Mouse (Mus musculus) left cerebral cortex, adult 8-10 months (tissue): ENCODE data around the gene Cand1. TPM values are rescaled to one million over a fixed set of nuclear protein-coding genes. Genes with fewer than 3 reads are reported as not detected.

Experiments
- DNase-seq, 2 experiments: peaks; one replicate each; pipeline ENCODE4 v3.0.0; 2022; ENCODE audit warnings: low spot score in 2 of 2
- total RNA-seq, 4 experiments: library from RNA; stranded (reverse); gene quantifications; 2 replicates each; pipeline ENCODE4 v1.2.4; 2022

Gene Cand1
- total RNA-seq = 100 to 1,000 TPM; 145 to 164 (median 151) TPM

DNA sequence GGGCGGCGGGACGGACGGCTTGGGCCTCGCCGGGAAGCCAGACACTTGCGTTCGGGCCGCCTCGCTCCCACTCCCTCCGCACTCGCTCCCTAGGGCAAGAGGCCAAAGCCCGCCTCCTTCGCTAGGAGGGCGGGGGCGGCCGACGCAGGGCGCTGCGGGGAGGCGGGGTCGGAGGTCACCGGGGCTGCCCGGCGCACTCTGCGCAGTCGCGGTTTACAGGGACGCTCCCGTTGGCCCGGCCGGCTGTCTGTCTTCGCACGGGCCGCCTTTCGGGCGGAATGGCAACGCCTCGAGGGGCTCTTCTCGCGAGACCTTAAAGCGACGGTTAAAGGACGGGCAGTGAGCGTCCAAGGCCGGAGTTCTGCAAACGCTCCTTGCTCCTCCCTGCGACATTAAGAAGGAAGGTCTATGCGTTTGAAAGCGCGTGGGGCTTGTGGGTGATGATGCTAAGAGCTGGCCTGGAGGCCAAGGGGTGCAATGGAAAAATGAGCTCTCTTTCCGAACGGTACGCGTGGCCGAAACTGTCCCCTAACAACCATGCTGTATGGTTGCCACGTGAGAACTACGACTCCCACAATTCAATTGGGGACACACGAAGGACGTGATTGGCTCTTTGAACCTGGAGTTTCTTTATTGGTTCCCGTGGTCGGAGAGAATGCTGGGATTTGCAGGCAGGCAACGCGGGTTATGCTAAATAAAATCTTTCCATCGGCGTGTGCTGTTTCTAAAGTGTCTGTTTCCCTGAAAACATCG lies at the start of gene Cand1:
Gene Cand1, minus strand, starts transcription at position 87 of the 753 bp plus-strand sequence.
- peak; percentile 98 for DNase-seq

DNA sequence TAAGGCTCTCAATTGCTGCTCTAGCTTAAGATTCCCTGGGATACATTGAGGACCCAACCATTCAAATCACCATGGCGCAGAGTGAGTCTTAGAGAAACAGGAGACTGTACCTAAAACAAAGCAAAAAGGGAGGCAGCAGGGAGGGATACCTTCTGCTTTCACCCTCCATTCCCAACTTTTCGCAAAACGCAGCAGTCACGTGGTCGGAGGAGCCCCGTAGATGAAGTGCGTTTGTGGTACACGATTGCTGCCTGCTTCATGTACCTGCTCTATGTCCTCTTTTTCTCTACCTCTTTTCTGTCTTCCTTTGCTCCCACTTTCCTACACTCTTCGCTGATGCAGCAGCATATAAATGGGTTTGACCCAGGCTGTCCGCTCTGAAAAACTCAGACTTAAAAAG lies 39.0 kb upstream of the Cand1 start:
- DNase-seq = no peak

DNA sequence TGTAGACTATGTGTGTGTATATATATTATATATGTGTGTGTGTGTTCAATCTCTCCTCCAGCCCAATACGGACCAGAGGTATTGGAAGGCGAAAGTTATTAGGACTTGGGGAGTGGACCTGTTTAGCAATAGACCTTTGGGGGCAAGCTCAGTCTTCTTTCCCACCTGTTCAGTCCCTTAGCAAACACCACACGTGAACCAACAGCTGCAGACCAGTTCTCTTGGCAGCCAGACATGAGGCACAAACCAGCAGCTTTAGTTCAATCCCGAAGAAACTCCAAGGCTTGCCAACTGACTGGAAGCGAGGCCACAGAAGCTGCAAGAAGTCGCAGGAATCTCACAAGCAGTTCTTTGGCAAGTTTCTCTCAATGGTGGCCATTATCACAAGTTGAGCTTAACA lies 34.5 kb upstream of the Cand1 start:
- no peak for DNase-seq

DNA sequence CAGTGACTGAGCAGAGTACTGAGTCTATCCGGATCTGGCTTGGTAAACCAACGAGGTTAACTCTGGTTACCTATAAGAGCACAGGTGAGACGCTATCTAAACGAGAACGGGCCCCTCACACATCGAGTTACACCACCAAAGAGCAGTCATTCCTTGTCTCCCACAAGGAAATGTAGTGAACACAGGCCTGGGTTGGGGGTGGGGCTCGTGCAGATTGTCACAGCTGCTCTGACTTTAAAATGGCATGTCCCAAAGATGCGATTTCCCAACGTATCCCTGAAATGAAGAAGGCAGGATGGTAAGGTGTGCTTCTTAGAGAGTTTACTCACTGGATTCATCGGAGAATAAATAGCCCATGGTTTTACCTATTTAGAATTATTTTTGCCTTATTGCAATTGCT lies 32.7 kb upstream of the Cand1 start:
- no peak for DNase-seq

DNA sequence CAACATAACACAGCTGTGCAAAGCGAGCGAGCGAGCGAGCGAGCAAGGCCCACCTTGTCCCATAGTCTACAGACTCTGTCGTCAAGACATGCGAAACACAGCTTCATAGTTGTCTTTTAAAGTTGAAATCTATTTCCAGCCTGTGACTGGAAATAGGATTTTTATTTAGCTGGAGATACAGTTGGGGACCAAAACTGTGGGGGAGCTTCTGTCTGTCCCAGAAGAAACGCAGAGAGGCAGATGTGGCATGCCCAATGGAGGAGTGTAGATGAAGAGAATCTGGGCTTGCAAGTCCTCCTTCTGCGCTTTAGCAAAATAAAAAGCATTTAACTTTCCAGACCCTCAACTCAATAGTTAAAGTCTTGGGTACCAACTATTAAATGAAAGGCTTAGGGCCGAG lies 32.1 kb upstream of the Cand1 start:
- DNase-seq = no peak

DNA sequence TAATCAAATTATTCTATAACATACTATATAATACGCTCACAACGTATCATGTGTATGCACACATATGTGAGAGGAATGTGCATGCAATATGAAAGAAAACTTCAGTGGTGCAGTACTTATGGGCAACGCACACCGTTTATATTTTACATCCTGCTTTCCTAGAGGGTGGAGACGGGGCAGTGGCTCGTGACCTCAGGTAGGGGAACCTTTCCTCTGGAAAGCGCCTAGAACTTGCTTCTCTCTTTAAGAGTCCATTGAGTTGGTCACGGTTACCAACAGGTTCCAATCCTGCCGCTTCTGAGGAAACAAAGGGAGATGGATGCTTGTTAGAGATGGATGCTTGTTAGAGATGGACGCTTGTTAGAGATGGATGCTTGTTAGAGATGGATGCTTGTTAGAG lies 31.2 kb upstream of the Cand1 start:
- no peak for DNase-seq

DNA sequence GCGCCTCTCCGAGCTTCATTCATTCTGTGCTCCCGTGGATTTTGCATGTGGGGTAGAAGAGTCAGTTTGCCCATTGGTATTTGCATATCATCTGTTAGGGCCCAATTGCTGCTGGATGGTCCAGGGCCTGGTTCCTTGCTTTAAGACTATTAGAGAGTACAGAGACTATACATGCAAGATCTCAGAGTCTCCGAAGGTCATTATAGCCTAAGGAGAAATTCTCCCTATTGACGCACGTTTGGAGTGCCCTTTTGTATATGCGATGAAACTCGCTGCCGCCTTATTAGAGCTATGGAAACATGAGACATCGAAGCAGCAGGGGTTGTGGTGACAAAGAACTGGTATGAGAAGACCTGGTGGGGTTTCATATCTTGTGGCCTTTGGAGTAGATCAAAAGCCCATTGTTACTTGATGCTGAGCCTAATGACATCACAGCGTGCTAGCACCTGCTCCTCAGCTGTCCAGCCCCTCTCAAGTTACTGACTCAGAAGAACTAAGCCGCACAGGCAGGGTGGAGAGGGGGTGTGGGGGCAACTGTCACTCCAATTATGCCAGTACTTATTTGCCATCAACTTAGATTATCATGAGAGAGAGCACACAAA lies 30.6 kb upstream of the Cand1 start:
- DNase-seq = no peak

DNA sequence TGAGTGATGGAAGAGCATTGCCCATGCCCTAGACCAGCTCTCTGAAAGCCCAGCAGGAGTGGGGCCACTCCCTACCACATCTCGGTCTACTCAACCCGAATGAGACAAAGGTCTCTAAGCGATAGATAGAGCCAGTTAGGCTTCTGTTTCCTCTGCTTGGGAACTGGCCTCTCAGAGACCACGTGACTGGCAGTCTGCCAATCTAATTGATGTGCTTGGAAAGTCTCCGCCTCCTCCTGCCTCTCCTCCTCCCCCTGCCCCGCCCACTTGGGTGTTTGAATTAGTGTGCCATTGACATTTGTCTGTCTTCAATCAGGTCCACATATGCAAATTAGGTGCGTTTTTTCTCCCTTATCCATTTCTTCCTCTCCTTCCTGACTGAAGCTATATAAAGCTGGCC lies 24.9 kb upstream of the Cand1 start:
- no peak for DNase-seq

DNA sequence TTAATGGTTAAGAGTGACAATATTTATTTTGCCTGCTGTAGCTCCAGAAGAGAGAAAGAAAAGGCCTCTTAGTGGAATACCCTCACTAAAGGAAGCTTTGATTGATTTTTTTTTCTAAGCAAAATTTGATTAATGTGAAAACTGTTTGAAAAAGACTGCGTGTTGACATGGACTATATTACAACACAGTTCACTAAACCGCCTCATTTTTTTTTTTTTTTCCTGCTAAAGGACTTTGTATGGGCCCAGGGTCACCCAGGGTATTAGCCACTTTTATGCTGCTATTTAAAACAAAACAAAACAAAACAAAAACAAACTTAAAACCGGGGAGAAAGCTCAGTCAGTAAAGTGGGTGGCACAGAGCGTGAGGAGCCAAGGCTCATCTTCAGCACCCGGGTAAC lies 23.0 kb upstream of the Cand1 start:
- no peak for DNase-seq

DNA sequence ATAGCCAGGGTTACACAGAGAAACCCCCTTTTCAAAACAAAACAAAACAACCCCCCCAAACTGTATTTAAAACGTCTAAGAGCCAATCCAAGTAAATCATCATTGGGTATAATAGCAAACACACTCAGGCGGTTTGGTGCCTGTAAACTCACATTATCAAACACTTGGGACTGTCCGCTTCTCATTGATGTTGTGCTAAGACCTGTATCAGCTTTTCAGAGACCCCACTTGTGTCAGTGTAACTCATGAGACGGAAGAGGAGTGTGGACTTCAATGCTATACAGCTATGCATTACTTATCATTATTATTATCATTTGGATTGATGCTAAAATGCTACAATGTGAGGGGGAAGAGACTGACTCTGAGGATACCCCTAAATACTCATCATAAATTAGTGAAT lies 18.0 kb upstream of the Cand1 start:
- DNase-seq = no peak

DNA sequence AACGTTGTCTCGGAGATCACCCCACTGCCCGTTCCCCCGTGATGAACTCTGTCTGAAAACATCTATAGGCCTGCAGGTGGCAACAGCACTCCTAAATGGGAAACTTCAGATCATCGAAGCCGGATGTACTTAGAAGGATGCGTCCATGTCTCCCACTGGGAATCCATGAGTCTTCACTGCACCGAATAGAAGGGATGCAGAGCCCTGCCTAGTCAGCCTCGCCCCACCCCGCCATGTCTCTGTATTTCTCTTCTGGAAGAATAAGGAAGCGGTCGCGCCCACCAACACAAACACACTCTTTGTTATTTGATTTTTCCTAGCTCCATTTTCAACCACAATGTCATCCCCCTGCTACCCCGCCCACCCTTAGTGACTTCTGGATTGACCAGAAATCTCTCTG lies 4.3 kb upstream of the Cand1 start:
- DNase-seq = no peak

DNA sequence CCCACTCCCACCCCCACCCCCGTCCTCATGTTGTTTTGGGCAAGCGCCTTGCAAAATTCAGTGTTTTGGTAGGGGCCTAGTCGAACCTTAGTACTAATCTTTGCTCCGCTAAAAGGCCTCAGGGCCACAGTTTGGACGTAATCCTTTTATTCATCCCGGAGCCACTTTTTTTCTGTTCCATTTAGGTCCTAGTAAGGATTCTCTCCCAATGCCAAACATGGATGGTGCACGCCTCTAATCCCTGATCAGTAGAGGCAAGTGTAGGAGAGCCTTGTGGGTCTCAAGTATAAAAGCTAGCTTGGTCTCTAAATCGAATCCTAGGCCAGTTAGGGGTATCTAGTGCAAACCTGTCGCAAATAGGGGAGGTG lies 851 bp upstream of the Cand1 start:
- DNase-seq = peak in 1 of 2 experiments; percentile 42

DNA sequence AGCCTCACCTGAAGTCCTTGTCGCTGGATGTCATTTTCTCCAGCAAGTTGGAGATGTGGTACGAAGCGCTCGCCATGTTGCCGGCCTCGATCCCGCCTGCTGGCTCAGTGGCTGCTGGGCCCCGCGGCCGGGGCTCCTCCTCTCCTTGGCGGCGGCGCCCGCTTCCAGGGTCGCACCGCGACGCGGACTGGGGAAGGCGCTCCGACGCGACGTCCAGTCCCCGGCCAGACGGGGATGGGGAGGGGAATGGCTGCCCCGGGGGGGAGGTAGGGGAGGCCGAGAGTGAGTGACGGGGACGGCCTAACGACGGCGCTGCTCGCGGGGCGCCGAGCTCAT lies 254 bp downstream of the Cand1 start:
- no peak for DNase-seq

DNA sequence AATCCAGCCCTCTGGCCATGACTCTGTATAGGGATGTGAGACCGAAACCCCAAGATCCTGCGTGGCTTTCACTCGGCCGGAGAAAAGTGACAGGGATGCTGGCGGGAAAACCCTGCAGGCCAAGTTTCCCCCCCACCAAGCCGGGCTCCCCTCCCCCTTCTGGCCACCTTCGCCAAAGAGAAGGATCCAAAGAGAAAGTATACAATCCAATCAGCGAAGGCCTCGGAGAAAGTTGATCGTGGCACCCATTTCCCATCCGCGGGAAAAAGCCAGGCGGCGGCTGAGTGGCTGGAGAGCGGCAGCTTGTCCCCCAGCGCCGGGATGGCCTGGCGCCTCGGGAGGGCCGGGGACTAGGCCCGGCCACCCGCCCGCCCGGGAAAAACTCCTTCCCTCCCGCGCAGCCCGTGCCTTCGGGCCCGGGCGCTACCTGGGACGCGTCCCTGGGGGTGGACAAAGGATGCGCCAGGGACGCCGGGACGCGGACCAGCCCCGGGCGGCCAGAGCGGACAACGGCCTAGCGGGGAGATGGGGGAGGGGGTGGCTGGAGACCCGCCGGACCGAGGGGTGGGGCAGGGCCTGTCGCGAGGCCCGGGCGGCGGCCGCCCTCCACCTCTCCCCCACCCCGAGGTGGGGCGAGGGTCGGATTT lies 747 bp downstream of the Cand1 start:
- peak in 1 of 2 experiments; percentile 17 for DNase-seq

DNA sequence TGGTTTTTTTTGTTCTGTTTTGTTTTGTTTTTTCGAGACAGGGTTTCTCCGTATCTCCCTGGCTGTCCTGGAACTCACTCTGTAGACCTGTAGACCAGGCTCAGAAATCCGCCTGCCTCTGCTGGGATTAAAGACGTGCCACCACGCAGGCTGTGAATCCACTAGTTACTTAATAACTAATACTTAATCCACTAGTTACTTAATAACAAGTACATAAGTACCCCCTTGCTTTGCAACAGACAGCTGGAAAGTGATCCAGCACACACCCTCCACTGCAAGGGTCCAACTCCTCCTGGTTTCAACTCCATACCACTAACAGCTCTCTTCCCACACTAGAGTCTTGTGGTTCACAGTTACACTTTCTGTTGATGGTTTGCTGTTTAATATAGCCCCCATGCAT lies 8.3 kb downstream of the Cand1 start:
- DNase-seq = no peak

DNA sequence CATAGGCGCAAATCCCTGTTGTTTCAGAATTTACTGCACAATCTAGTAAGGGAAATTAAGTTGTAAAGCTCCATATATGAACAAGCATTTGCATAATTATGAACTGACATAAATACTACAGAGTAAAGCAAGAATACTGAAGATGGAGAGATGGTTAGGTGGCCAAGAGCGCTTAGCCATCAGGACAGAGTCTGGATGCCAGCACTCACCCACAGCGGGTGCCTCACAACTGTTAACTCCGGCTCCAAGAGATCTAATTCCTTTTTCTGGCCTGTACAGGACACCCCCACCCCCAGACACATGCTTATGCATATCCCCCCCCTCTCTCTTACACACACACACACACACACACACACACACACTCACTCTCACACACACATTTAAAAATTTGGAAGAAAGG lies 9.2 kb downstream of the Cand1 start:
- no peak for DNase-seq

DNA sequence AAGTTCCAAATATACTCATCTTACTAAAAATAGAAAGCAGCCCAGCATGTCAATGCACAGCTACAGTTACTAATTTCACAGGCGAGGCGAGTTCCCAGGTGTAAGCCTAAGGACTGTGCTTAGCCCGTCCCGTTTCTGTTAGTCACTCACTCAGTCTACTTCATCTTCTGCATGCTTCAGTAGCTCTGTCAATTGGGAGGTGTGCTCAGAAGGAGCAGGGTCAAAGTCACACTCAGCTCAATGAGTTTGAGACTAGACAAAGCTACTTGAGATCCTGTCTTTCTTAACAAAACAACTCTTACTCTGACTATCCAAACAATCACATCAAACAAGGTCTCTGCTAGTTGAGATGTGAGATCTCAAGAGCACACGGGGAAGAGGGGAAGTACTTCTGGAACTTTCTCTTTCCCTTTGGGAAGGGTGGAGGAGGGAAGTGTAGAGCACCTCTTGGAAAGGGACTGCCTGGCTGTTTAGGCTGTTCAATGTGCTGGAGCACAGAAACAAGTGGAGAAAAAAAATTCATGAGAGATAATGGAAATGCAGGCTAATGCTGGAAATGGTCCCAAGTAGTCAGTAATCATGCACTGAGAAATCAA lies 9.7 kb downstream of the Cand1 start:
- DNase-seq = no peak

DNA sequence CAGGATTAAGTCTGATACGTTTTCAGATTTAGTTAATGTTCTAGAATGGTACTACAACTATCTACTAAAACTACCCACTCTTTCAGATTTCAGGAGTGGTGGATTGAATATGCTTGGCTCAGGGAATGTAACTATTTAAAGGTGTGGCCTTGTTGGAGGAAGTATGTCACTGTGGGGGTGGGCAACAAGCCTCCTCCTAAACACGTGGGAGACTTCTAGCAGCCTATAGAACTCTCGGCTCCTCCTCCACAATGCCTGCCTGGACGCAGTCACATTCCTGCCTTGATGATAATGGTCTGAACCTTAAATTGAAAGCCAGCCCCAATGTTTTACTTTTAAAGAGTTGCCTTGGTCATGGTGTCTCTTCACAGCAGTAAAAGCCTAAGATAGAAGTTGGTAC lies 16.2 kb downstream of the Cand1 start:
- DNase-seq = no peak

DNA sequence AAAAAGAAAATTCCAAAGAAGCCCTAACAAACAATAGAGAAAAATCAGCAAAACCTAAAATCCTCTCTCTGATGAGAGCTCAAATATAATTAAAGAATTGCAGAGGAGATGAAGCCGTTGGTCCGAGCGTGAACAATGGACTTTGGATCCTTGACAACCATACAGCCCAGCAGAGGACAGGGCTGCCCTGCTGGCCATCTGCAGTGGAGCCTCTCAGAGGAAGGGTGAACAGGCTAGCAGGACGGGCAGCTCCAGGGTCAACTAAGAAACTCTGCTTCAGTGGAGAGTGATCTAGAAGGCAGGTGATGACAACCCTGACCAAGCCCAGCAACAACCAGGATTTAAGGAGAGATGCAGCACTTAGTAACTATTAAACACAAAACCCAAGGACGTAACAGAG lies 18.2 kb downstream of the Cand1 start:
- no peak for DNase-seq

DNA sequence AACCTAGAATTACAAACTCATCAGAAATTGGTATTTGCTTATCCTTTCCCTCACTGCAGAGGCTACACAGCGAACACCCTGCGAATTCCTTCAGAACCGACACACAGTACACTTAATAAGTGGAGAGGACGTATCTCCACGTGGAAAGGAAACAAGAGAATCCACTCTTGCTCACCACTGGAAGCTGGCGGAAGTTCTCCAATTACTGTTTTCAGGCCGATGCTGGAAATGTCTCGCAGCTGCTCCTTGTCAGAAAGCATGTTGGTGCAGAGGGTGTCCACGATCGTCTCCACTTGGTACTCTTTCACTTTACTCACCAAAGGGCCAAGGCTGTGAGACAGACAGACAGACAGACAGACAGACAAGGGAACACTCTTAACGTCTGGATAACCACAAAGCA lies 20.4 kb downstream of the Cand1 start:
- no peak for DNase-seq

DNA sequence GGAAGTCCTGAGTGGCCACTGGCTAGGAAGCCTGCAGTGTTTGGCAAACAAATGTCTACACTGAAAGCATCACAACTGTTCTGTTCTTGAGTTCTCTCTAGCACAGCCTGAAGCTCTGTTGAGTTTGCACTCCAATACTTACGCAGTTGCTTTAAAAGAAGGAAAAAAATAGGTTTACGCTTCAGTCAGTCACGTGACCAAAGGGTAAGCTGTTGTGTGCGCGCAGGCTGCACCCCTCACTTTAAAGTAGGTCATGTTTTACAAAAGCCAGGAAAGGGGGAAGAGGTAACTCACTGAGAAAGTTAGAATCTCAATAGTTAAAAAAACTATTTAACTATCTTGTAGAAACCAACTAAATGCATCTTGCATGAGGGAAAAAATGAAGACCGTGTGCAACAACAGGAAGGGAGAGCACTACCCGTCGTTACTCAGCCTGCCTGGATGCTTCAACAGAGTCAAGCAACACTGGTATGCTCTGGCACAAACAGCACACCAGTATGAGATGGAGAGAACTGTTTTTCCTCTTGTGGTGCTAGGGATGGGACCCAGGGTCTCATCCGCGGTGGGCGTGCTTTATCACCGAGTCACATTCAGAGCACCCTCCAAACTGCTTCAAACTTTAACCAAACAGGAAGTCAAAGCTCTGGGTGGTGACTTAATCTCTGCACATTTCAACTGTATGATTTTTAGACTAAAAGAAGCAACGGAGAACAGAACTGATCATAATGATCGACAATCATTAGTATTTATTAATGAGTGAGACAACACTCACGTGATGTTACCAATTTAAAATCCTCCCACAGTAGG lies 21.4 kb downstream of the Cand1 start:
- DNase-seq = no peak

DNA sequence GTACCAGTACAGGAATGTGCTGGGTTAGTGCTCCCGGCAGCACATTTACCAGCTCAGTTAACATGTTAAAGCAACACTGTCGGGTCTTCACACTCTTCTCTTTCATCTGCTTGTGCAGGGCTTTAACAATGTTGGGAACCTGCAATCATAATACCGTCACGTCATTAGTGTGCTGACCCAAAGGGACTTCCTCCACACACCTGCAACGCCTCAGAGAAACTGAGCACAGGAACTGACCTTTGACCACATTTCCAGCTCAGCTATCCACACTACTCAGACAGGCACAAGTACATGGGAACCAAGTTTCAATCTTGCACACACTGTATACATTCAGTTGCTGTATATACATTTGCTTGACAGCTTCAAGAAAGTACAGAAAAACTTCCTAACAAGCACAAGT lies 27.4 kb downstream of the Cand1 start:
- DNase-seq = no peak
